Mouse (Mus musculus) embryonic facial prominence, embryonic 15.5 days (tissue): ENCODE measurements around the gene Prr15l. TPM values are rescaled to one million over a fixed set of nuclear protein-coding genes. Genes with fewer than 3 reads are reported as not detected.

Experiments used
- ATAC-seq: fragments of 200-750 bp; cut with Nextera tagmentation; 2 replicates; pipeline ENCODE4 v1.8.0; 2017; ENCODE audit warnings: low read depth, moderate TSS enrichment; ENCODE audit not compliant: insufficient number of reproducible peaks, low FRiP score, low TSS enrichment
- H3K27ac ChIP-seq: fragments of 300-500 bp; sonication (generic); replicated peaks from 2 replicates; pipeline ENCODE4 v1.5.1; 2015; ENCODE audit warnings: mild to moderate bottlenecking, inconsistent platforms
- H3K27me3 ChIP-seq: fragments of 300-500 bp; sonication (generic); 2 replicates; pipeline ENCODE4 v1.6.1; 2015; ENCODE audit warnings: inconsistent platforms
- H3K36me3 ChIP-seq: fragments of 300-500 bp; sonication (generic); 2 replicates; pipeline ENCODE4 v1.6.1; 2015; ENCODE audit warnings: mild to moderate bottlenecking, inconsistent platforms
- H3K4me1 ChIP-seq: fragments of 300-500 bp; sonication (generic); 2 replicates; pipeline ENCODE4 v1.6.1; 2015; ENCODE audit warnings: inconsistent platforms
- H3K4me2 ChIP-seq: fragments of 300-500 bp; sonication (generic); replicated peaks from 2 replicates; pipeline ENCODE4 v1.6.1; 2015; ENCODE audit warnings: mild to moderate bottlenecking, inconsistent platforms
- H3K4me3 ChIP-seq: fragments of 300-500 bp; sonication (generic); replicated peaks from 2 replicates; pipeline ENCODE4 v1.5.1; 2015; ENCODE audit warnings: mild to moderate bottlenecking, inconsistent platforms
- H3K9ac ChIP-seq: fragments of 300-500 bp; sonication (generic); 2 replicates; pipeline ENCODE4 v1.6.1; 2015; ENCODE audit warnings: inconsistent platforms
- H3K9me3 ChIP-seq: fragments of 300-500 bp; sonication (generic); replicated peaks from 2 replicates; pipeline ENCODE4 v1.6.1; 2016; ENCODE audit warnings: inconsistent platforms
- WGBS: fragments of 180-500 bp; shearing (Covaris S2); methylation state at CpG from one replicate; pipeline ENCODE4 v1.1.7; 2015; 5-methylcytosine and 5-hydroxymethylcytosine counted together
- polyA plus RNA-seq: library from polyadenylated mRNA; unstranded; fragments of >200 nt; fragmentation: Nextera tagmentation; extraction: Ambion mirVana; gene quantifications from 2 replicates; pipeline ENCODE4 v1.2.1, GENCODE M21; 2015

Gene Prr15l
- polyA plus RNA-seq, 1 experiment from 2014 or later: 6.1 TPM

- no peaks in the 10 kb centered on the region for H3K9me3 ChIP-seq
- H3K4me1 ChIP-seq: no peaks in the 10 kb centered on the region
- H3K27ac ChIP-seq: no peak overlapping the region
- H3K4me3 ChIP-seq: no peak overlapping the region
- no peaks in the 10 kb centered on the region for H3K27me3 ChIP-seq
- H3K9ac ChIP-seq: no peak overlapping the region
- ATAC-seq: no peak
- no peak overlapping the region for H3K4me2 ChIP-seq
- 79% methylated on average over 6 of the region's 6 CpGs for WGBS
- H3K36me3 ChIP-seq: peaks cover 63% of the 10 kb centered on the region
Observed at GRCm38 (mm10) chr11:96952896-96953295, 25.0 kb downstream of the Prr15l start.

DNA sequence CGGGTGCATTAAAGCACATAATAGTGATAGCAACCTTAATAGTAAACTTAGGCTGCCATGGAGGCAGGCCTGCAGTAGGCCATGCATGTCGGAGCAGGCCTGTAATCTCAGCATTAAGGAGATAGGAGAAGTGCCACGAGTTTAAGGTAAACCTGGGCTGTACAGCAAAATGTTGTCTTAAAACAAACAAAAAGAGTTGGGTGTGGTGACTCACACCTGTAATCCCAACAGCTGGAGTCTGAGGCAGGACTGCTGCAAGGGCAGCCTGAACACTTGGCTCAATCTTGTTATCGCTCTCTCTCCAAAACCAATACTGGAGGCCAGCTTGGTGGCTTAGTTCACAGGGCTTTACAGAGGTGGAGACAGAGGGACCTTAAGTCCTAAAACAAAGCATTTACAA, 27.2 kb downstream of the Prr15l start:
- no peak overlapping the region for H3K27ac ChIP-seq
- no peak overlapping the region for H3K9ac ChIP-seq
- no peaks in the 10 kb centered on the region for H3K4me1 ChIP-seq
- H3K4me2 ChIP-seq: no peak overlapping the region
- H3K27me3 ChIP-seq: no peaks in the 10 kb centered on the region
- no peak overlapping the region for H3K4me3 ChIP-seq
- no peak for ATAC-seq
- H3K9me3 ChIP-seq: no peaks in the 10 kb centered on the region
- 82% methylated on average over 4 of the region's 4 CpGs for WGBS
- H3K36me3 ChIP-seq: peaks cover 77% of the 10 kb centered on the region

DNA sequence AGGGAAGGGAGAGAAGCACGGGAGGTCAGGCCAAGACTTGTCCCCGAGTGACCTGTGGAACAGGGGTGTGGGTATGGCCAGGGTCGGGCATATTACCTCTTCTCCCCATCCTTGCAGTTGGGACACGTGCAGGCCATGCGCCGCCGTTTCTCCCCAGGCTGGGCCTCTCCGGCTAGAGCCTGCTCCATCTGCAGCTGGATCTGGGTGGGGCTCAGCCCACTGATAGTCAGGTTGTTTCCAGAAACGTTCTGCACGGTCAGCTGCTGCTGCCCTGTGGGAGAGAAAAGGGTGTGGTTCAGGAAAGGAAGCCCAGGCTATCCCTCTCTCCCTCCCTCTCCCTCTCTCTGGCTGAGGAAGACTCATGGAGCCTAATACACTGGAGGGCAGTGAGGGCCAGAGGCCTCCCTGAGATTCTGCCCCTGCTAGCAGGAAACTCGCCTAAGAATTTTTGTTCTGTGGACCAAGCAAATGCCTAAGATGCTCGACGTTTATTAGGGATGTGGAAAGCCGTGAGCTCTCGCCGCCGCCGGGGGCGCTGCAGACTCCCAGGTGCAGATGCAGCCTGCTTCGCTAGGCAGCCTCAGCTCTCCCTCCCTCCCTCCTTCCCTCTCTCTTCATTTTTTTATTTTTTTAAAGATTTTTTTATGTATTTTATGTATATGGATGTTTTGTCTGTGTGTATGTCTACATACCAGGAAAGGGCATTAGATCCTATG, 28.3 kb downstream of the Prr15l start:
- H3K4me3 ChIP-seq: no peak overlapping the region
- no peak overlapping the region for H3K4me2 ChIP-seq
- H3K36me3 ChIP-seq: peaks cover 88% of the 10 kb centered on the region
- H3K27ac ChIP-seq: no peak overlapping the region
- 49% methylated on average over 20 of the region's 20 CpGs for WGBS
- ATAC-seq: no peak
- H3K27me3 ChIP-seq: no peaks in the 10 kb centered on the region
- H3K9me3 ChIP-seq: no peaks in the 10 kb centered on the region
- H3K4me1 ChIP-seq: no peaks in the 10 kb centered on the region
- no peak overlapping the region for H3K9ac ChIP-seq

- no peaks in the 10 kb centered on the region for H3K9me3 ChIP-seq
- H3K4me3 ChIP-seq: no peak overlapping the region
- H3K36me3 ChIP-seq: peaks cover 88% of the 10 kb centered on the region
- H3K4me2 ChIP-seq: no peak overlapping the region
- H3K9ac ChIP-seq: no peak overlapping the region
- H3K4me1 ChIP-seq: no peaks in the 10 kb centered on the region
- no peak for ATAC-seq
- no peaks in the 10 kb centered on the region for H3K27me3 ChIP-seq
- 86% methylated on average over 10 of the region's 10 CpGs for WGBS
- H3K27ac ChIP-seq: no peak overlapping the region
Observed at GRCm38 (mm10) chr11:96957061-96957805, 29.3 kb downstream of the Prr15l start.

- no peak overlapping the region for H3K9ac ChIP-seq
- H3K4me1 ChIP-seq: peaks cover 20% of the 10 kb centered on the region
- WGBS: 13% methylated on average over 8 of the region's 8 CpGs
- H3K4me3 ChIP-seq: no peak overlapping the region
- no peaks in the 10 kb centered on the region for H3K27me3 ChIP-seq
- no peak overlapping the region for H3K27ac ChIP-seq
- H3K36me3 ChIP-seq: peaks cover 35% of the 10 kb centered on the region
- ATAC-seq: peak; percentile 58; the same call in 1 of the 2 replicates
- no peaks in the 10 kb centered on the region for H3K9me3 ChIP-seq
- H3K4me2 ChIP-seq: no peak overlapping the region
Observed at GRCm38 (mm10) chr11:96963580-96963979, 35.7 kb downstream of the Prr15l start.

DNA sequence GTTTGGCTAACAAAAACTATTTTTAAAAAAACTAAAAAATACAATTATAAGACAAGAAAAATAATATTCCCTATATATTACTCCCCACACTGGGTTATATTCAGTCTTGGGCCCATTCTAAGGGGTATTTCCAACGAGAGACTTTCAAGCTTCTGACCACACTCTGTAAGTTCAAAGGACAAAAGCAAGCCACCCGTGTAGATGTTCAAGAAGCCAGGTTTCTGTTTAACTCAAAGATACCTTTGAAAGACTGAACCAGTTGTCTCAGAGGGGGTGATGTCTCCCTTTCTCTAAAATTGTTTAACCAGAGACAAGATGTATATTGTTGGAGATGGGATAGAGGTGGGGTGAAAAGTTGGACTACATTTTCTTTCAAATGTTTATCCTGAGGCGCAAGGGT, 38.3 kb downstream of the Prr15l start:
- 86% methylated on average over 3 of the region's 3 CpGs for WGBS
- peaks cover 46% of the 10 kb centered on the region for H3K4me1 ChIP-seq
- H3K36me3 ChIP-seq: peaks cover 10% of the 10 kb centered on the region

DNA sequence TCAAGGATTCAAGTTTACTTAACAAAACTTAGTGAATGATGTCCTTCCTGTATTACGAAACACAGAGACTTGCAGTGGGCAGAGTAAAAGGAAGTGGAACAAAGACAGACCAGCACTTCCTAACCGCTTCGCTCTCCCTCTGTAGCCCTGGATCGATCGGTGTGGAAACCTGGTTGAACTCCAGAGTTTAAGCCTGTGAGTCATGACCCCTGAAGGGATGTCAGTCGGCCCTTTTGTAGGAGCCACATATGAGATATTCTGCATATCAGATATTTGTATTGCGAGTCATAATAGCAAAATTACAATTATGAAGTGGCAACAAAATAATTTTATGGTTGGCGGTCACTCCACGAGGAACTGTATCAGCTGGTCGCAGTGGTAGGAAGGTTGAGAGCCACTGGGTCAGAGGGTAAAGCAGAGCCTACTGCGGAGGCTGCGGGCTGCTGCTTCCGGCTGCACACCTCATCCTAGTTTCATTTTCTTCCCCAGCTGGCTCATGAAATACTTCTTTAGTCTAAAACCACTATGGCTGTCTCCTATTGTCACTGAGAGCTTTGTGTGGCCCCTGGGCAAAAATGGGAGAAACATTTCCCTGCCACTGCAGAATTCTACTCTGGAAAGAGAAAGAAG, 39.1 kb downstream of the Prr15l start:
- no peak for ATAC-seq
- Histone ChIP-seq H3K36me3 (peaks cover 2% of the 10 kb centered on the region; the same call in 1 of the 2 replicates), H3K4me2 (no peak overlapping the region), H3K4me1 (peaks cover 52% of the 10 kb centered on the region), H3K9ac (no peak overlapping the region), H3K9me3 (no peaks in the 10 kb centered on the region), H3K27ac (no peak overlapping the region; the same call in 1 of the 2 replicates), H3K4me3 (no peak overlapping the region), H3K27me3 (no peaks in the 10 kb centered on the region)
- 79% methylated on average over 13 of the region's 13 CpGs for WGBS

More for the DNA sequence above, 38.3 kb downstream of the Prr15l start:
- no peak overlapping the region for H3K27ac ChIP-seq
- no peak overlapping the region for H3K4me2 ChIP-seq
- H3K27me3 ChIP-seq: no peaks in the 10 kb centered on the region
- ATAC-seq: no peak
- no peaks in the 10 kb centered on the region for H3K9me3 ChIP-seq
- no peak overlapping the region for H3K4me3 ChIP-seq
- H3K9ac ChIP-seq: no peak overlapping the region

GRCm38 (mm10) chr11:96967544-96968269, 39.8 kb downstream of the Prr15l start:
- no peaks in the 10 kb centered on the region for H3K9me3 ChIP-seq
- H3K36me3 ChIP-seq: no peaks in the 10 kb centered on the region; the same call in 1 of the 2 replicates
- WGBS: 74% methylated on average over 11 of the region's 11 CpGs
- H3K4me3 ChIP-seq: no peak overlapping the region
- peaks cover 58% of the 10 kb centered on the region for H3K4me1 ChIP-seq
- ATAC-seq: no peak
- H3K9ac ChIP-seq: no peak overlapping the region
- H3K27me3 ChIP-seq: no peaks in the 10 kb centered on the region
- H3K27ac ChIP-seq: no peak overlapping the region; the same call in 1 of the 2 replicates
- H3K4me2 ChIP-seq: no peak overlapping the region

GRCm38 (mm10) chr11:96968476-96968875, 40.6 kb downstream of the Prr15l start:
- no peak for ATAC-seq
- no peaks in the 10 kb centered on the region; the same call in 1 of the 2 replicates for H3K36me3 ChIP-seq
- peaks cover 62% of the 10 kb centered on the region for H3K4me1 ChIP-seq
- no peaks in the 10 kb centered on the region for H3K9me3 ChIP-seq
- H3K4me2 ChIP-seq: no peak overlapping the region
- H3K4me3 ChIP-seq: no peak overlapping the region
- H3K27ac ChIP-seq: no peak overlapping the region
- 68% methylated on average over 6 of the region's 6 CpGs for WGBS
- no peak overlapping the region for H3K9ac ChIP-seq
- no peaks in the 10 kb centered on the region for H3K27me3 ChIP-seq

DNA sequence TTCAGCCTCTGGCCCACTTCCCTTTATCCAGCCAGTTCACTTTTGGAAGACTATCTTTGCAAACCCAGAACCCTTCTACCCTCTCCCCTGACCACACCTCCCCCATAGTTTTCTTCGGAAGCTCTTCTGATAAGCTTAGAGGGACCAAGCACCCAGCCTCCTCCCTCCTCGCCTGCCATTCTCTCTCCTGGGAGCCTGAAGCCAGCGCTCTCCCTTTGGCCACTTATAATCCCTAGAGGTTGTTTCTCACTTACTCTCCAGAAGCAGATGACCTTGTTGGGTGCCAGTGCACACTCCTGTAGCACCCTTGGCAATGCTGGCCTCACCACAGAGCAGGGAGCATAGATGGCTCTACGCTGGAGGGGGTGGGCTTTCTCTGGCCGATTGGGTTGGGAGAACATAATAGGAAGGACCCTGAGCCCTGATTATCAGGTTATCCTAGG, 41.4 kb downstream of the Prr15l start:
- Histone ChIP-seq H3K27ac (peak overlapping the region; percentile 86), H3K4me1 (peaks cover 68% of the 10 kb centered on the region)

More for the DNA sequence above, 41.4 kb downstream of the Prr15l start:
- no peak overlapping the region for H3K9ac ChIP-seq
- 73% methylated on average over 5 of the region's 5 CpGs for WGBS
- H3K27me3 ChIP-seq: no peaks in the 10 kb centered on the region
- H3K4me3 ChIP-seq: no peak overlapping the region
- no peaks in the 10 kb centered on the region for H3K9me3 ChIP-seq
- no peak overlapping the region for H3K4me2 ChIP-seq
- ATAC-seq: peak; percentile 1; the same call in 1 of the 2 replicates
- H3K36me3 ChIP-seq: no peaks in the 10 kb centered on the region; the same call in 1 of the 2 replicates
